Mouse (Mus musculus) embryonic facial prominence, embryonic 14.5 days (tissue): ENCODE data around the gene Rrp1. TPM values are rescaled to one million over a fixed set of nuclear protein-coding genes. Genes with fewer than 3 reads are reported as not detected.

ENCODE experiments used
- ATAC-seq: fragments of 200-750 bp; cut with Nextera tagmentation; 2 replicates; pipeline ENCODE4 v1.8.0; 2017; ENCODE audit warnings: low read depth, moderate number of reproducible peaks, moderate TSS enrichment
- DNase-seq: peaks from one replicate; pipeline ENCODE4 v3.0.0-alpha.2; 2015; ENCODE audit warnings: low spot score
- H3K27ac ChIP-seq: fragments of 300-500 bp; sonication (generic); replicated peaks from 2 replicates; pipeline ENCODE4 v1.5.1; 2014; ENCODE audit warnings: low read depth, mild to moderate bottlenecking, low read length, moderate library complexity
- H3K27me3 ChIP-seq: fragments of 300-500 bp; sonication (generic); replicated peaks from 2 replicates; pipeline ENCODE4 v1.6.1; 2014; ENCODE audit warnings: low read length; ENCODE audit not compliant: control insufficient read depth, insufficient read depth
- H3K36me3 ChIP-seq: fragments of 300-500 bp; sonication (generic); 2 replicates; pipeline ENCODE4 v1.6.1; 2014; ENCODE audit warnings: low read length, mixed read lengths; ENCODE audit not compliant: control insufficient read depth, insufficient read depth
- H3K4me1 ChIP-seq: fragments of 300-500 bp; sonication (generic); 2 replicates; pipeline ENCODE4 v1.6.1; 2014; ENCODE audit warnings: antibody characterized with exemption, low read length; ENCODE audit not compliant: control insufficient read depth, insufficient read depth
- H3K4me2 ChIP-seq: fragments of 300-500 bp; sonication (generic); 2 replicates; pipeline ENCODE4 v1.6.1; 2014; ENCODE audit warnings: low read depth, mild to moderate bottlenecking, low read length, moderate library complexity, mixed read lengths
- H3K4me3 ChIP-seq: fragments of 300-500 bp; sonication (generic); 2 replicates; pipeline ENCODE4 v1.5.1; 2014; ENCODE audit warnings: low read depth, mild to moderate bottlenecking, low read length
- H3K9ac ChIP-seq: fragments of 300-500 bp; sonication (generic); 2 replicates; pipeline ENCODE4 v1.6.1; 2014; ENCODE audit warnings: low read depth, mild to moderate bottlenecking, low read length, moderate library complexity, mixed read lengths
- H3K9me3 ChIP-seq: fragments of 300-500 bp; sonication (generic); 2 replicates; pipeline ENCODE4 v1.6.1; 2016; ENCODE audit warnings: low read length; ENCODE audit not compliant: control insufficient read depth
- WGBS: fragments of 180-500 bp; shearing (Covaris S2); extraction: QIAGEN DNeasy Blood & Tissue Kit; methylation state at CpG from one replicate; pipeline ENCODE4 v1.1.7; 2014; 5-methylcytosine and 5-hydroxymethylcytosine counted together
- polyA plus RNA-seq: library from polyadenylated mRNA; unstranded; fragments of >200 nt; fragmentation: Nextera tagmentation; extraction: Ambion mirVana; gene quantifications from 2 replicates; pipeline ENCODE4 v1.2.1, GENCODE M21; 2014

Rrp1 gene
- 204 and 237 TPM in 2 replicates for polyA plus RNA-seq

- peak within 1 kb of the TSS; percentile 92 for H3K9ac ChIP-seq
- H3K4me2 ChIP-seq: peak within 1 kb of the TSS; percentile 90
- peak; percentile 96 for ATAC-seq
- under 1% methylated on average over 54 of the region's 70 CpGs for WGBS
- peak; percentile 96 for DNase-seq
- no peaks in the 10 kb centered on the region; the same call in 1 of the 2 replicates for H3K4me1 ChIP-seq
- no peaks in the 10 kb centered on the region for H3K27me3 ChIP-seq
- H3K9me3 ChIP-seq: no peaks in the 10 kb centered on the region
- H3K4me3 ChIP-seq: peak within 1 kb of the TSS; percentile 96
- H3K27ac ChIP-seq: peak within 1 kb of the TSS; percentile 93
- peaks cover 38% of the 10 kb centered on the region for H3K36me3 ChIP-seq
Observed at GRCm38 (mm10) chr10:78412319-78413151, at the start of gene Rrp1. Gene Rrp1 (minus strand): TSS chr10:78413043.

GRCm38 (mm10) chr10:78461767-78462166, 48.9 kb upstream of the Rrp1 start:
- H3K4me2 ChIP-seq: no peak overlapping the region
- H3K36me3 ChIP-seq: no peaks in the 10 kb centered on the region
- H3K27ac ChIP-seq: no peak overlapping the region
- H3K4me1 ChIP-seq: 0 out of 2 replicates have a peak, but pooled peaks cover 13% of the 10 kb centered on the region
- H3K9ac ChIP-seq: no peak overlapping the region
- 75% methylated on average over 4 of the region's 4 CpGs for WGBS
- H3K9me3 ChIP-seq: no peaks in the 10 kb centered on the region
- ATAC-seq (no peak), DNase-seq (no peak)
- no peak overlapping the region for H3K4me3 ChIP-seq
- no peaks in the 10 kb centered on the region for H3K27me3 ChIP-seq

GRCm38 (mm10) chr10:78460463-78460862, 47.6 kb upstream of the Rrp1 start:
- Histone ChIP-seq H3K9me3 (no peaks in the 10 kb centered on the region), H3K4me3 (no peak overlapping the region), H3K4me2 (no peak overlapping the region), H3K27ac (no peak overlapping the region), H3K9ac (no peak overlapping the region), H3K27me3 (no peaks in the 10 kb centered on the region), H3K4me1 (0 out of 2 replicates have a peak, but pooled peaks cover 13% of the 10 kb centered on the region), H3K36me3 (no peaks in the 10 kb centered on the region)
- 18% methylated on average over 3 of the region's 5 CpGs for WGBS
- DNase-seq (no peak), ATAC-seq (no peak)

GRCm38 (mm10) chr10:78458348-78459111, 45.7 kb upstream of the Rrp1 start:
- Histone ChIP-seq H3K27ac (no peak overlapping the region), H3K9me3 (no peaks in the 10 kb centered on the region), H3K4me1 (0 out of 2 replicates have a peak, but pooled peaks cover 9% of the 10 kb centered on the region), H3K4me3 (no peak overlapping the region), H3K4me2 (no peak overlapping the region), H3K36me3 (no peaks in the 10 kb centered on the region), H3K9ac (no peak overlapping the region), H3K27me3 (no peaks in the 10 kb centered on the region)
- 53% methylated on average over 4 of the region's 5 CpGs for WGBS
- 0 out of 2 replicates have a peak, but pooled peaks have one; percentile 21 for ATAC-seq
- DNase-seq: no peak

- H3K4me3 ChIP-seq: no peak overlapping the region
- 0 out of 2 replicates have a peak, but pooled peaks cover 8% of the 10 kb centered on the region for H3K4me1 ChIP-seq
- no peak for ATAC-seq
- DNase-seq: peak; percentile 43
- H3K9me3 ChIP-seq: no peaks in the 10 kb centered on the region
- H3K36me3 ChIP-seq: no peaks in the 10 kb centered on the region
- H3K9ac ChIP-seq: peak overlapping the region; percentile 20; the same call in 1 of the 2 replicates
- H3K27ac ChIP-seq: no peak overlapping the region
- H3K27me3 ChIP-seq: no peaks in the 10 kb centered on the region
- H3K4me2 ChIP-seq: 0 out of 2 replicates have a peak overlapping the region, but pooled peaks have one; percentile 11
- WGBS: 20% methylated on average over 10 of the region's 10 CpGs
Observed at GRCm38 (mm10) chr10:78457495-78458347, 44.9 kb upstream of the Rrp1 start.

GRCm38 (mm10) chr10:78456696-78457095, 43.9 kb upstream of the Rrp1 start:
- 68% methylated on average over 13 of the region's 13 CpGs for WGBS
- ATAC-seq: no peak
- Histone ChIP-seq H3K4me1 (0 out of 2 replicates have a peak, but pooled peaks cover 8% of the 10 kb centered on the region), H3K9ac (no peak overlapping the region), H3K4me2 (no peak overlapping the region), H3K4me3 (no peak overlapping the region), H3K36me3 (no peaks in the 10 kb centered on the region), H3K27ac (no peak overlapping the region), H3K9me3 (no peaks in the 10 kb centered on the region), H3K27me3 (no peaks in the 10 kb centered on the region)
- no peak for DNase-seq

- H3K4me2 ChIP-seq: no peak overlapping the region
- no peak overlapping the region for H3K27ac ChIP-seq
- 77% methylated on average over 4 of the region's 4 CpGs for WGBS
- ATAC-seq (peak; percentile 45; the same call in 1 of the 2 replicates), DNase-seq (peak; percentile 30)
- no peaks in the 10 kb centered on the region for H3K9me3 ChIP-seq
- H3K36me3 ChIP-seq: peaks cover 25% of the 10 kb centered on the region
- H3K9ac ChIP-seq: no peak overlapping the region
- H3K4me1 ChIP-seq: 0 out of 2 replicates have a peak, but pooled peaks cover 2% of the 10 kb centered on the region
- no peak overlapping the region for H3K4me3 ChIP-seq
- H3K27me3 ChIP-seq: no peaks in the 10 kb centered on the region
Observed at GRCm38 (mm10) chr10:78452641-78453040, 39.8 kb upstream of the Rrp1 start.

GRCm38 (mm10) chr10:78450761-78451160, 37.9 kb upstream of the Rrp1 start:
- no peaks in the 10 kb centered on the region for H3K9me3 ChIP-seq
- no peak overlapping the region for H3K27ac ChIP-seq
- no peak overlapping the region for H3K4me2 ChIP-seq
- no peak overlapping the region for H3K9ac ChIP-seq
- H3K4me1 ChIP-seq: no peaks in the 10 kb centered on the region
- ATAC-seq: no peak
- 83% methylated on average over 5 of the region's 5 CpGs for WGBS
- peaks cover 37% of the 10 kb centered on the region for H3K36me3 ChIP-seq
- no peak overlapping the region for H3K4me3 ChIP-seq
- no peak for DNase-seq
- H3K27me3 ChIP-seq: no peaks in the 10 kb centered on the region
